Mouse (Mus musculus) midbrain, embryonic 16.5 days (tissue): ENCODE measurements around the gene Obsl1. TPM values are rescaled to one million over a fixed set of nuclear protein-coding genes. Genes with fewer than 3 reads are reported as not detected.

Experiments
- ATAC-seq: fragments of 200-750 bp; cut with Nextera tagmentation; 2 replicates; pipeline ENCODE4 v1.8.0; 2017; ENCODE audit warnings: moderate TSS enrichment
- H3K27ac ChIP-seq: fragments of 300-500 bp; sonication (generic); 2 replicates; pipeline ENCODE4 v1.5.1; 2014; ENCODE audit warnings: mild to moderate bottlenecking, low read length, mixed read lengths
- H3K27me3 ChIP-seq: fragments of 300-500 bp; sonication (generic); 2 replicates; pipeline ENCODE4 v1.6.1; 2014; ENCODE audit warnings: low read depth, low read length, mixed read lengths; ENCODE audit not compliant: control insufficient read depth, insufficient read depth
- H3K36me3 ChIP-seq: fragments of 300-500 bp; sonication (generic); 2 replicates; pipeline ENCODE4 v1.6.1; 2014; ENCODE audit warnings: mild to moderate bottlenecking, low read length, moderate library complexity, mixed read lengths; ENCODE audit not compliant: control insufficient read depth, insufficient read depth
- H3K4me1 ChIP-seq: fragments of 300-500 bp; sonication (generic); 2 replicates; pipeline ENCODE4 v1.6.1; 2014; ENCODE audit warnings: mild to moderate bottlenecking, low read length, mixed read lengths; ENCODE audit not compliant: control insufficient read depth, insufficient read depth
- H3K4me2 ChIP-seq: fragments of 300-500 bp; sonication (generic); 2 replicates; pipeline ENCODE4 v1.6.1; 2014; ENCODE audit warnings: mild to moderate bottlenecking, low read length, mixed read lengths
- H3K4me3 ChIP-seq: fragments of 300-500 bp; sonication (generic); 2 replicates; pipeline ENCODE4 v1.5.1; 2014; ENCODE audit warnings: low read depth, mild to moderate bottlenecking, low read length, moderate library complexity, mixed read lengths
- H3K9ac ChIP-seq: fragments of 300-500 bp; sonication (generic); 2 replicates; pipeline ENCODE4 v1.6.1; 2014; ENCODE audit warnings: low read depth, low read length, mixed read lengths
- H3K9me3 ChIP-seq: fragments of 300-500 bp; sonication (generic); replicated peaks from 2 replicates; pipeline ENCODE4 v1.6.1; 2014; ENCODE audit warnings: mild to moderate bottlenecking, low read length, mixed read lengths; ENCODE audit not compliant: control insufficient read depth, poor library complexity, severe bottlenecking
- WGBS: fragments of 180-500 bp; shearing (Covaris S2); extraction: QIAGEN DNeasy Blood & Tissue Kit; methylation state at CpG from one replicate; pipeline ENCODE4 v1.1.7; 2014; 5-methylcytosine and 5-hydroxymethylcytosine counted together
- polyA plus RNA-seq: library from polyadenylated mRNA; unstranded; fragments of >200 nt; fragmentation: Nextera tagmentation; extraction: Ambion mirVana; gene quantifications from 2 replicates; pipeline ENCODE4 v1.2.1, GENCODE M21; 2015

The Obsl1 gene
- polyA plus RNA-seq, 1 experiment from 2014 or later: 23.1 TPM

- Histone ChIP-seq H3K36me3 (peaks cover 3% of the 10 kb centered on the region; the same call in 1 of the 2 replicates), H3K27me3 (no peaks in the 10 kb centered on the region), H3K27ac (no peak overlapping the region), H3K4me1 (peaks cover 15% of the 10 kb centered on the region), H3K4me2 (no peak overlapping the region), H3K9ac (no peak overlapping the region), H3K9me3 (no peaks in the 10 kb centered on the region), H3K4me3 (no peak overlapping the region)
- ATAC-seq: no peak
- WGBS: 91% methylated on average over 6 of the region's 6 CpGs
Observed at GRCm38 (mm10) chr1:75544351-75544750, 38.1 kb upstream of the Obsl1 start.

GRCm38 (mm10) chr1:75541496-75541895 is 35.2 kb upstream of the Obsl1 start:
- Histone ChIP-seq H3K27me3 (no peaks in the 10 kb centered on the region), H3K9ac (no peak overlapping the region), H3K4me3 (no peak overlapping the region), H3K9me3 (no peaks in the 10 kb centered on the region), H3K4me2 (no peak overlapping the region), H3K4me1 (peaks cover 8% of the 10 kb centered on the region; the same call in 1 of the 2 replicates), H3K36me3 (peaks cover 2% of the 10 kb centered on the region; the same call in 1 of the 2 replicates), H3K27ac (no peak overlapping the region)
- WGBS: 96% methylated on average over 7 of the region's 7 CpGs
- no peak for ATAC-seq

DNA sequence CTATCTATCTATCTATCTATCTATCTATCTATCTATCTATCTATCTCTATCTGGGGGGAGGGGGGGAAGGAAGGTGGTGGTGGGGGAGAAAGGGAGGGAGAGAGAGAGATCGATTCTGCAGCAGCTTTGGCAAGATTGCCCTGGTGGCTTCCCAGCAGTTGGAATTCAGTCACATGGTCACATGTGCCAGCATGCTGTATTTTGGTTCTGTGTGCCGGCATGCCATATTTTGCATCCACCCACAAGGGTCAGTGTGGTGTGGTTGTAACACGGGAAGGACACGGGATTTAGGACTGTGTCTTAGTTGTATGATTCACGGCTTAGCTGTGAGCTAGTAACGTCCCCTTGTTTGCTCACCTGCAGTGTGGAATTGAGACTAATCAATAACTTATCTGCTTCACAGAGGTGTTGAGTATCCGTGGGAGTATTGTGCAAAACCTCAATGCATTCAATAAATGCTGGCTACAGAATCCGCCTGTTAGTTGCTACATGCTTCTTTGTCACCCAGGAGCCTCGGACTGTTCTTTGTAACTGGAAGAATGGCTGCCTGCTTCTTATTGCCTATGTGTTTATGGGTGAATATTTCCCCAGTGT is 32.4 kb upstream of the Obsl1 start:
- Histone ChIP-seq H3K9me3 (no peaks in the 10 kb centered on the region), H3K9ac (no peak overlapping the region), H3K4me2 (no peak overlapping the region), H3K4me1 (no peaks in the 10 kb centered on the region), H3K27me3 (no peaks in the 10 kb centered on the region), H3K36me3 (peaks cover 19% of the 10 kb centered on the region; the same call in 1 of the 2 replicates), H3K4me3 (no peak overlapping the region), H3K27ac (no peak overlapping the region)
- 87% methylated on average over 9 of the region's 9 CpGs for WGBS
- no peak for ATAC-seq

DNA sequence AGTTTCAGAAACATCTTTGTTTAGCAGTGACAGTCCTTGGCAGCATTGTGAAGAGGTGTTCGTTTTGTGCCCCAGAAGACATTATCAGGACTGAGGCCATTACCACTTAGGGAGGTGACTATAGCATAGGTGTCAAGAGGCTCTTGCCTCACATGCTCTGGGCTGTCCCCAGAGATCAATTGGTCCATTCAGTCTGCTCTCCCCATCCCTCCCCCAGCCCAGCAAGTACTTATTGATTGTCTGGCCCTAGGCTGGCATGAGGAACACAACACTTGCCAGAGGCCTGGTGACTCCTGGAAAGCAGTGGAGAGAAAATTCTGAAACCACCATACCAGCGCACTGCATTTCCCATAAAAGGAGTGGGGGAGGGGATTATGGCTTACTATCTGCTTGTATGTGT is 31.3 kb upstream of the Obsl1 start:
- no peak overlapping the region for H3K4me3 ChIP-seq
- no peak overlapping the region for H3K4me2 ChIP-seq
- ATAC-seq: no peak
- H3K36me3 ChIP-seq: peaks cover 22% of the 10 kb centered on the region; the same call in 1 of the 2 replicates
- no peak overlapping the region for H3K9ac ChIP-seq
- no peaks in the 10 kb centered on the region for H3K4me1 ChIP-seq
- no peaks in the 10 kb centered on the region for H3K9me3 ChIP-seq
- H3K27ac ChIP-seq: no peak overlapping the region
- 89% methylated on average over 2 of the region's 2 CpGs for WGBS
- no peaks in the 10 kb centered on the region for H3K27me3 ChIP-seq

DNA sequence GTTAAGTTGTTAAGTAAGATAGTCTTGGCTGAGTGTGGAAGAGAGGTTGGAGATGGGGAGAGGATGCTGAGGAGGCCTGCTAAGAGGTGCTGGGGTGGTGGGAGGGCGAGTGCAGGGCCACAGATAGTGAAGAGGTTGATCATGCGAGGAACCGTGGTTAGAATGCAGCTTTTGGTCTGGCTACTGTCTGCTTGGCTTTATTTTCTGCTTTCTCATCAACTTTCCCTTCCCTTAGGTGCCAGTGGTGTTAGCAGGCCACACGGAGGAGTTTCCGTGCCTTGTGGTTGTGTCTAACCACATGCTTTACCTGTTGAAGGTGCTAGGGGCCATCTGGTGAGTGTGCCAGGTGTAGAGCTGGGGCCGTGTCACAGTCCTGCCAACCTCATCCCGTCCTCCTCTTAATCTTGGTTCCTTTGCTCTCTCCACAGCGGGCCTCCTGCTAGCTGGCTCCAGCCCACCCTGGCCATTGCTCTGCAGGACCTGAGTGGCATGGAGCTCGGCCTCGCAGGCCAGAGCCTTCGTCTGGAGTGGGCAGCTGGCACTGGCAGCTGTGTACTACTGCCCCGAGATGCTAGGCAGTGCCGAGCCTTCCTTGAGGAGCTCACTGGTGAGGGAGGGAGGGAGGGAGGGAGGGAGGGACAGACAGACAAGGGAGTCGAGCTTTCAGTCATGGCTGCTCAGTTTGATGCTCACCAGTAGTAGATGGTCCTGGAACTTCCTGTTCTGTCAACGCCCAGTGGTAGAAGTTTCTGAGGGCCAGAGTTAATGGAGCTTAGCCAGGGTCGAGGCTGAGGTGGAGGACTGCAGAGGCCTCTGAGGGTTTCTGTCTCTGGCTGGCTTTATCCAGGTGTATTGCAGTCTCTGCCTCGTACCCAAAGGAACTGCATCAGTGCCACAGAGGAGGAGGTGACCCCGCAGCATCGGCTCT is 27.3 kb upstream of the Obsl1 start:
- Histone ChIP-seq H3K27me3 (no peaks in the 10 kb centered on the region), H3K36me3 (peaks cover 42% of the 10 kb centered on the region; the same call in 1 of the 2 replicates), H3K4me2 (no peak overlapping the region), H3K27ac (no peak overlapping the region), H3K9ac (no peak overlapping the region), H3K4me1 (no peaks in the 10 kb centered on the region), H3K9me3 (no peaks in the 10 kb centered on the region), H3K4me3 (no peak overlapping the region)
- ATAC-seq: no peak
- 89% methylated on average over 19 of the region's 19 CpGs for WGBS

DNA sequence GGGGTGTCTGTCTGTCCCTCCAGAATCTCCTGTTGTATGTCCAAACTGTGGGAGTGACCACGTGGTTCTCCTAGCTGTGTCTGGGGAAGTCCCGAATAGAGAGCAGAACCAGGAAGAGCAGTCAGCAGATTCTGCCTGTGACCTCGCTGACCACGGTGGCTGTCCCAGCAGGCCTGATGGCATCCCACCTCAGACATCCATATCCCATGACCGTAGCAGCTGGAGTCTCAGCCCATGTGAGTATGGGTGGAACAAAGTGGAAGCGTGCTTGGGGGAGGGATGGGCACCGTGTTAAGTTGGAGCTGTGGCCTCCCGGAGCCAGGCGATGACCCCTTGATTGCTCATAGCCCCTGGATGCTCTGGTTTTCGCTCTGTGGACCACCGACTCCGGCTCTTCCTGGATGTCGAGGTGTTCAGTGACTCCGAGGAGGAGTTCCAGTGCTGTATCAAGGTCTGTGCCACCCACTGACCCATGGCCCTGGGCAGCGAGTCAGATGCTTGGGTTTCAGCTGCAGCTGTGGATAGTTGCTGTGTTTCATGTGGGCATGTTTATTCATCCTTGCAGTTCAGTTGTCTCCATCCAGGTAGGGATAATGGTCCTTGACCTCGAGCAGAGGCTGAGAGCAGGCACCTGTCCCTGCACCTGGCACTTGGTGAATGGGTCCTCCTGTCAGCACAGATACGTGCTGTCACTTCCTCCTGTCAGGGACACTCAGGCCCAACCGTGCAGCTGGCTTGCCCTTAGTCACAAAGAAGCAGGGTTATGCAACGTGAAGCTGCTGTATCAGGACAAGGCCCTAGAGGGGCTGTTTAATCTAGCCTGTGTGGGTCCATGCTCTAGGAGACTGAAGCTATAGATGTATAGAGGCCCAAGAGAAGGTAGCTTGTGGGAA is 26.3 kb upstream of the Obsl1 start:
- Histone ChIP-seq H3K4me3 (no peak overlapping the region), H3K4me2 (no peak overlapping the region), H3K27ac (no peak overlapping the region), H3K9me3 (no peaks in the 10 kb centered on the region), H3K27me3 (no peaks in the 10 kb centered on the region), H3K36me3 (peaks cover 42% of the 10 kb centered on the region; the same call in 1 of the 2 replicates), H3K4me1 (no peaks in the 10 kb centered on the region), H3K9ac (no peak overlapping the region)
- WGBS: 88% methylated on average over 19 of the region's 19 CpGs
- ATAC-seq: no peak

- H3K4me1 ChIP-seq: no peaks in the 10 kb centered on the region
- no peak overlapping the region for H3K4me3 ChIP-seq
- ATAC-seq: no peak
- 86% methylated on average over 4 of the region's 4 CpGs for WGBS
- H3K27ac ChIP-seq: no peak overlapping the region
- no peak overlapping the region for H3K4me2 ChIP-seq
- peaks cover 48% of the 10 kb centered on the region for H3K36me3 ChIP-seq
- no peaks in the 10 kb centered on the region for H3K27me3 ChIP-seq
- H3K9me3 ChIP-seq: no peaks in the 10 kb centered on the region
- no peak overlapping the region for H3K9ac ChIP-seq
Observed at GRCm38 (mm10) chr1:75530546-75530945, 24.3 kb upstream of the Obsl1 start.

- no peak overlapping the region for H3K27ac ChIP-seq
- 0 out of 2 replicates have a peak overlapping the region, but pooled peaks have one; percentile 12 for H3K9ac ChIP-seq
- no peak overlapping the region for H3K4me2 ChIP-seq
- H3K4me3 ChIP-seq: no peak overlapping the region
- ATAC-seq: no peak
- no peaks in the 10 kb centered on the region for H3K9me3 ChIP-seq
- WGBS: 96% methylated on average over 7 of the region's 7 CpGs
- H3K4me1 ChIP-seq: peaks cover 11% of the 10 kb centered on the region
- H3K27me3 ChIP-seq: no peaks in the 10 kb centered on the region
- peaks cover 23% of the 10 kb centered on the region for H3K36me3 ChIP-seq
Observed at GRCm38 (mm10) chr1:75524679-75525078, 18.4 kb upstream of the Obsl1 start.
